Mouse (Mus musculus): Measurements from ENCODE around the gene Mnt. TPM values are rescaled to one million over a fixed set of nuclear protein-coding genes. Genes with fewer than 3 reads are reported as not detected.
"Not testable (repeated sequence)": the region's sequence is repeated elsewhere in the genome, so short reads cannot be mapped to it uniquely, and the experiment has no call there.

The Mnt gene
- 5.7 and 6.0 TPM in 2 replicates for polyA plus RNA-seq (2015; fragmentation: Nextera tagmentation; extraction: Ambion mirVana)

DNA sequence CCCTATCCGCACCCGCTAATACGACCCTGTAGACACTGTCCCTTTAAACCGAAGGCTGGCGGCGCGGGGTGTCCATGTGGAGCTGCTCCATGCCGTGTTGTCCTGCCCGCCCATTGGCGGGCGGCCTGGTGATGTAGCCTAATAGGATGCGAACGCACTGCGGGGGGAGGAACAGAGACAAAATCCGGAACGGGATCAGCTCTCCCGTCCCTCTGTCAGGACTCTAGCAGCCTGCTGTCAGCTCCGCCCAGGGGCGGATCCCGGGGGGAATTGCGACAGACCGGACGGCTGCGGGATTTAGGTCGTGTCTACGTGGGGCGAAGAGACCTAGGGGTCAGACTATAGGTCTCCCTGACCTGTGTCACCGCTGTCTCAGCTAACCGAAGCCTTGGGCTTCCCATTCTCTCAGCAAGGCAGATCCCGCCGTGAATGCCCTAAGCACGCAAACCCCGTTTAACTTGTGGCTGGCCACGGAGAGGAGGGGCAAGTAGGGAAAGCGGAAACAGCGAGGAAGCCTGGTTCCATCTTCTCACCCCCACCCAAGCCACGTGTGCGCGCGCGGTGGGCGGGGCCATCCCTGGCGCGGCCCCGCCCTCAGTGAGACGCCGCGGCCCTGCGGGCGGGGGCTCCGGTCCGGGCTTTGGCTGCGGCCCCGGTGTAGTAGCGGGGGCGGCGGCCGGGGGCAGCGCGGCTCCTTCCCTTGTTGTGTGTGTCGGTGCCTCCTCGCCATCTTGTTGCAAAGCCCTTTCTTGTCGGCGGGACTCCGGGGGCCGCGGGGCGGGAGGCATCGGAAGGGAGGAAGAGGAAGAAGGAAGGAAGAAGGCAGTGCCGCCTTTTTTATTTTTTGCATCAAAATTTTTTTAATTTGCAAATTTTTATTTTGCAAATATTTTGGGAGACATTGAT is at the start of gene Mnt:
Gene Mnt (plus strand): TSS at position 665 of the 906 bp plus-strand sequence.
- Histone ChIP-seq H3K27ac (peak within 1 kb of the TSS; percentile 97), H3K9ac (peak within 1 kb of the TSS; percentile 92), H3K4me2 (peak within 1 kb of the TSS; percentile 88), H3K9me3 (no peaks in the 10 kb centered on the region), H3K4me3 (peak within 1 kb of the TSS; percentile 96), H3K4me1 (peaks cover 48% of the 10 kb centered on the region), H3K36me3 (no peaks in the 10 kb centered on the region), H3K27me3 (0 out of 2 replicates have a peak, but pooled peaks cover 16% of the 10 kb centered on the region)
- WGBS, result under 1% methylated on average over 69 of the region's 70 CpGs
- ATAC-seq (ENCODE audit: insufficient number of reproducible peaks, insufficient read depth, low FRiP score, low TSS enrichment, low read depth), result peak; percentile 89

- Histone ChIP-seq H3K36me3 (peaks cover 87% of the 10 kb centered on the region), H3K9ac (no peak overlapping the region), H3K4me3 (no peak overlapping the region), H3K9me3 (no peaks in the 10 kb centered on the region; the same call in 1 of the 2 replicates), H3K27me3 (no peaks in the 10 kb centered on the region), H3K4me1 (no peaks in the 10 kb centered on the region), H3K27ac (no peak overlapping the region), H3K4me2 (no peak overlapping the region)
- ATAC-seq (ENCODE audit: insufficient number of reproducible peaks, insufficient read depth, low FRiP score, low TSS enrichment, low read depth), result no peak
- 92% methylated on average over 4 of the region's 4 CpGs for WGBS
Observed at GRCm38 (mm10) chr11:74792874-74793273, 37.8 kb upstream of the Mnt start.

DNA sequence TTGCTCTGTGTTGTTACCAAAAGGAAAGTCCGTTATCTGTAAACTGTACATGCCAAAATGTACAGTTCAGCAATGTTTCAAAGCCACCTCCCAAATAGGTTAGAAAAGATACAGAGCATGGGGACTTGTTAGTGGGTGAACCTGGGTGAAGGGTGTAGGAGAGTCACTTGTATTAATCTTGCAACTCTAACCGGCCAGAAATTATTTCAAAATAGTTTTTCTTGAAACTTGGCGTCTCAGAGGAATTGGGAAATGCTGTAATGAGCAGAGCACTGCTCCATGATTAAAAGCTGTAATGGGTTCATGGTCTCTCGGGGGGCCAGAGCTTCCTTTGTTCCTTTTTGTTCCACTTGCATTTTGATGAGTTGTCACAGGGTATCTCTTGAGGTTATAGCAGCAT is 30.1 kb upstream of the Mnt start:
- 81% methylated on average over 4 of the region's 4 CpGs for WGBS
- Histone ChIP-seq H3K4me1 (no peaks in the 10 kb centered on the region), H3K27me3 (no peaks in the 10 kb centered on the region), H3K36me3 (peaks cover 75% of the 10 kb centered on the region), H3K9ac (no peak overlapping the region), H3K9me3 (no peaks in the 10 kb centered on the region; the same call in 1 of the 2 replicates), H3K4me3 (no peak overlapping the region), H3K4me2 (no peak overlapping the region), H3K27ac (no peak overlapping the region)
- ATAC-seq (ENCODE audit: insufficient number of reproducible peaks, insufficient read depth, low FRiP score, low TSS enrichment, low read depth), result no peak

- ATAC-seq (ENCODE audit: insufficient number of reproducible peaks, insufficient read depth, low FRiP score, low TSS enrichment, low read depth), result no peak
- H3K4me2 ChIP-seq, result no peak overlapping the region
- no peak overlapping the region for H3K27ac ChIP-seq
- H3K9me3 ChIP-seq, result no peaks in the 10 kb centered on the region
- H3K27me3 ChIP-seq, result no peaks in the 10 kb centered on the region
- peaks cover 75% of the 10 kb centered on the region for H3K36me3 ChIP-seq
- no peak overlapping the region for H3K9ac ChIP-seq
- no peaks in the 10 kb centered on the region for H3K4me1 ChIP-seq
- 70% methylated on average over 3 of the region's 3 CpGs for WGBS
- no peak overlapping the region for H3K4me3 ChIP-seq
Observed at GRCm38 (mm10) chr11:74804081-74804627, 26.6 kb upstream of the Mnt start.

GRCm38 (mm10) chr11:74807246-74807882 is 23.4 kb upstream of the Mnt start:
- H3K4me1 ChIP-seq, result no peaks in the 10 kb centered on the region
- 85% methylated on average over 6 of the region's 6 CpGs for WGBS
- ATAC-seq (ENCODE audit: insufficient number of reproducible peaks, insufficient read depth, low FRiP score, low TSS enrichment, low read depth), result no peak
- no peak overlapping the region for H3K4me3 ChIP-seq
- H3K27ac ChIP-seq, result no peak overlapping the region
- H3K4me2 ChIP-seq, result no peak overlapping the region
- no peak overlapping the region for H3K9ac ChIP-seq
- H3K9me3 ChIP-seq, result no peaks in the 10 kb centered on the region
- peaks cover 68% of the 10 kb centered on the region for H3K36me3 ChIP-seq
- H3K27me3 ChIP-seq, result no peaks in the 10 kb centered on the region

DNA sequence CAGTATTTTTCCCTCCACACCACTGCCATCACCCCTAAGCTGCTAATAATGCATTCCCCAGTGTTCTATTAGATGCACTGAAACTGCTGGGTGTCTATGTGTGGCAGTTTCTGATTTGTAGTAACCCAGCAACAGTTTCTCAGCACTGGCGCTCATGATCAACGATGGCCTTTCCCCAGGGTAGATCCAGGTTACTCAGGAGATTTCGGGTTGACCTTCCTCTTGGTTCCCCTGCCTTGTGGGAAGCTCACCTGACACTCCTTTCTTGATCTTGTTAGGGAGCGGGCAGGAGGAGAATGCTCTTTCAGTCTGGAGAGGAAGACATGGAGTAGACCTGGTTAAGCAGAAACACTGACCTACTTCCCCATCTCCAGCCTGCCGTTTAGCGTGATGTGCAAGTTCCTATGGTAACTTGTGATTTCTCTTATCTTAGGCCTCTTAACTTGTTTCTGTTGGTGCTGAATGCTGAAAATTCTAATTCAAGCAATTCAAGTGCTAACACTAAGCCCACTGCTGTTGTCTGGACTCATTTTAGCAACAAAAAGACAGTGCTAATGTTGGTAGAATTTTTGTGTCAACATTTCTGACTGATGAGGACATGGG is 22.4 kb upstream of the Mnt start:
- Histone ChIP-seq H3K9ac (no peak overlapping the region), H3K36me3 (peaks cover 69% of the 10 kb centered on the region), H3K4me2 (no peak overlapping the region), H3K4me3 (no peak overlapping the region), H3K27me3 (no peaks in the 10 kb centered on the region), H3K4me1 (no peaks in the 10 kb centered on the region), H3K27ac (no peak overlapping the region), H3K9me3 (no peaks in the 10 kb centered on the region)
- WGBS, result 95% methylated on average over 6 of the region's 6 CpGs
- ATAC-seq (ENCODE audit: insufficient number of reproducible peaks, insufficient read depth, low FRiP score, low TSS enrichment, low read depth), result no peak

GRCm38 (mm10) chr11:74810134-74810533 is 20.6 kb upstream of the Mnt start:
- H3K4me2 ChIP-seq, result no peak overlapping the region
- no peaks in the 10 kb centered on the region for H3K9me3 ChIP-seq
- no peak overlapping the region for H3K9ac ChIP-seq
- no peak for ATAC-seq (ENCODE audit: insufficient number of reproducible peaks, insufficient read depth, low FRiP score, low TSS enrichment, low read depth)
- no peak overlapping the region for H3K4me3 ChIP-seq
- H3K36me3 ChIP-seq, result peaks cover 70% of the 10 kb centered on the region
- no peaks in the 10 kb centered on the region for H3K4me1 ChIP-seq
- H3K27me3 ChIP-seq, result no peaks in the 10 kb centered on the region
- no peak overlapping the region for H3K27ac ChIP-seq

- not testable (repeated sequence) for H3K9me3 ChIP-seq; H3K4me1 ChIP-seq; H3K9ac ChIP-seq; H3K27ac ChIP-seq; ATAC-seq (ENCODE audit: insufficient number of reproducible peaks, insufficient read depth, low FRiP score, low TSS enrichment, low read depth); H3K27me3 ChIP-seq; H3K4me2 ChIP-seq; H3K4me3 ChIP-seq
- peaks cover 62% of the 10 kb centered on the region for H3K36me3 ChIP-seq
- 82% methylated on average over 3 of the region's 3 CpGs for WGBS
Observed at GRCm38 (mm10) chr11:74811027-74811426, 19.7 kb upstream of the Mnt start.

GRCm38 (mm10) chr11:74811538-74811937 is 19.2 kb upstream of the Mnt start:
- H3K4me3 ChIP-seq, result no peak overlapping the region
- no peaks in the 10 kb centered on the region for H3K9me3 ChIP-seq
- H3K9ac ChIP-seq, result no peak overlapping the region
- no peak overlapping the region for H3K4me2 ChIP-seq
- H3K36me3 ChIP-seq, result peaks cover 62% of the 10 kb centered on the region
- ATAC-seq (ENCODE audit: insufficient number of reproducible peaks, insufficient read depth, low FRiP score, low TSS enrichment, low read depth), result no peak
- H3K27me3 ChIP-seq, result no peaks in the 10 kb centered on the region
- H3K27ac ChIP-seq, result no peak overlapping the region
- no peaks in the 10 kb centered on the region for H3K4me1 ChIP-seq
- WGBS, result 92% methylated on average over 5 of the region's 5 CpGs

- Histone ChIP-seq H3K4me3 (no peak overlapping the region), H3K36me3 (peaks cover 58% of the 10 kb centered on the region)
- no peak for ATAC-seq (ENCODE audit: insufficient number of reproducible peaks, insufficient read depth, low FRiP score, low TSS enrichment, low read depth)
Observed at GRCm38 (mm10) chr11:74815795-74816194, 14.9 kb upstream of the Mnt start.

DNA sequence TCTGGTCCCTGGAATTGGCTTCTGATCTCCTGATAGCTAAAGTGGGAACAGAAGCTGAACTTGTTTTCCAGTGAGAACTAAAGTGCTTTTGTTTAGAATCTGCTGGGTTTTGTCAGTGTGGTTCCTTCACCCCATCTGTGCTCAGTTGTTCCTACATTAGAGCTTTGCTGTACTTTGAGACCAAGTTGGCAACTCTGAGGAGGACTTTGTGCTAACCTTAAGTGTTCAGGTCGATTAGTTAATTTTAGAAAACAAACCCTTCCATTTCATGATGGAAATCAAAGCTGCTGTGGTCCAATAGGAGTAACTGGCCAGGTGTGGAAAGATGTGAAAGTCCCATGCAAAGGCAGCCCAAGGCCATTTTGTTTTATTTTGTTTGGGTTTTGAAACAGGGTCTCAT is 9.8 kb upstream of the Mnt start:
- Histone ChIP-seq H3K4me3 (no peak overlapping the region), H3K9ac (no peak overlapping the region), H3K27ac (0 out of 2 replicates have a peak overlapping the region, but pooled peaks have one; percentile 44), H3K4me1 (no peaks in the 10 kb centered on the region), H3K9me3 (no peaks in the 10 kb centered on the region), H3K27me3 (no peaks in the 10 kb centered on the region), H3K36me3 (peaks cover 44% of the 10 kb centered on the region), H3K4me2 (no peak overlapping the region)
- ATAC-seq (ENCODE audit: insufficient number of reproducible peaks, insufficient read depth, low FRiP score, low TSS enrichment, low read depth), result no peak
- WGBS, result 73% methylated on average over 1 of the region's 1 CpGs

More at GRCm38 (mm10) chr11:74815795-74816194, 14.9 kb upstream of the Mnt start:
- Histone ChIP-seq H3K9me3 (no peaks in the 10 kb centered on the region), H3K27ac (no peak overlapping the region), H3K4me1 (no peaks in the 10 kb centered on the region), H3K9ac (no peak overlapping the region), H3K4me2 (no peak overlapping the region), H3K27me3 (no peaks in the 10 kb centered on the region)

Data from embryonic facial prominence, embryonic 13.5 days (tissue).